In the genomic region with DNA sequence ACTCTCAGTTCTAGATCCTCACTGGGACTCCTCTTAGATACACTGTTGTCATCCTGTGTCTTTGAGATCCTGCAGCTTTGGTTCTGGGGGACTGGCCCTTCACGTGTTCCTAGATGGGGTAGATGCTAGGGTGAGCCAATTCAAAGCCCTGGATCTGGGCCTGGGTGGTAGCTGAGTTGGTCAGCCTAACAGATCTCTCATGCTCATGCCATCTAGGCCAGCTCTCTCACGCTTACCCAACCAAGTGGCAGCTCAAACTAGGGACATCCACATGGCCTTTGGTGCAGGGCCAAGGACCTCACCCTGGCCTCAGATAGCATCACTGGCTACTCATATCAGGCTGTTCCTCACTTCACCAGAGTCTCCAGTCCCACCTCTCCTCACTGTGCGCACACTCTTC, we compare ENCODE assay signal across 26 mouse cellular contexts.
A peak's percentile ranks its signal among the peaks of the same experiment; 100 is the strongest.
DNase-seq lines count a peak whose midpoint lies in the region; ATAC-seq lines count a peak whose summit lies in the region.
"Had no signal": no experiment of that assay in that cellular context is flagged by ENCODE, and none has a peak within 500 bp of the region (broad histone marks: within the 10 kb centered on the region; RNA-seq: fewer than 3 reads in every experiment).

No protein-coding gene starts in this region.

- H3K27me3 ChIP-seq in midbrain, embryonic 10.5 days (ENCODE audit: low read depth, poor library complexity, severe bottlenecking), result no peaks in the 10 kb centered on the region
- H3K27me3 ChIP-seq in midbrain, embryonic 16.5 days (ENCODE audit: control insufficient read depth, insufficient read depth, low read depth, low read length), result no peaks in the 10 kb centered on the region
- H3K27me3 ChIP-seq: embryonic facial prominence, embryonic 15.5 days; heart, embryonic 12.5 days; intestine, embryonic 15.5 days; limb, embryonic 12.5 days had no signal

- no peak overlapping the region for H3K4me3 ChIP-seq in midbrain, embryonic 10.5 days
- H3K4me3 ChIP-seq in midbrain, embryonic 16.5 days (ENCODE audit: low read depth, low read length), result no peak overlapping the region
- H3K4me3 ChIP-seq: embryonic facial prominence, embryonic 15.5 days; heart, embryonic 12.5 days; hindbrain, embryonic 10.5 days; intestine, embryonic 15.5 days; layer of hippocampus, adult 2 months; limb, embryonic 12.5 days had no signal

- H3K9ac ChIP-seq in midbrain, embryonic 16.5 days (ENCODE audit: low read depth, low read length), result no peak overlapping the region
- H3K9ac ChIP-seq: embryonic facial prominence, embryonic 15.5 days; heart, embryonic 12.5 days; intestine, embryonic 15.5 days; limb, embryonic 12.5 days; liver, postnatal 0 days had no signal

- peak; percentile 37 for DNase-seq in cerebellum, adult 11 months
- DNase-seq in midbrain, embryonic 10.5 days (ENCODE audit: low spot score), result no peak
- peak; percentile 26 for DNase-seq in adrenal gland, postnatal 14 days
- peak; percentile 63 for DNase-seq in cerebellum, adult 9-11 months
- DNase-seq in left cerebral cortex, postnatal 4 days, result no peak
- DNase-seq: gastrocnemius, postnatal 10 days; heart, postnatal 10 days; kidney, adult 8-10 months; kidney, postnatal 14 days; liver, postnatal 0 days; right cerebral cortex, postnatal 14 days; thymus, adult 18-20 months; thymus, postnatal 36 days had no signal

- 0 out of 2 replicates have a peak overlapping the region, but pooled peaks have one; percentile 20 for H3K27ac ChIP-seq in midbrain, embryonic 10.5 days (replicated peaks)
- H3K27ac ChIP-seq in midbrain, embryonic 16.5 days (ENCODE audit: low read length), result no peak overlapping the region
- H3K27ac ChIP-seq: embryonic facial prominence, embryonic 15.5 days; hindbrain, embryonic 10.5 days; intestine, embryonic 15.5 days; layer of hippocampus, adult 2 months; limb, embryonic 12.5 days; macrophage had no signal

- intact Hi-C loops in left cerebral cortex, postnatal 4 days (cut with DNase I), result no loop called here

- no peak for ATAC-seq in cerebellum, adult (ENCODE audit: insufficient number of reproducible peaks, low FRiP score, low TSS enrichment)
- ATAC-seq in midbrain, embryonic 16.5 days, result no peak
- ATAC-seq: CD4-positive, CD25-positive, alpha-beta regulatory T cell, adult 4 months; forebrain, embryonic 16.5 days; hindbrain, embryonic 16.5 days; intestine, embryonic 15.5 days; liver, postnatal 0 days had no signal

- no peaks in the 10 kb centered on the region for H3K9me3 ChIP-seq in midbrain, embryonic 10.5 days (replicated peaks)
- H3K9me3 ChIP-seq in midbrain, embryonic 16.5 days (replicated peaks; ENCODE audit: control insufficient read depth, low read length, poor library complexity, severe bottlenecking), result no peaks in the 10 kb centered on the region
- H3K9me3 ChIP-seq: embryonic facial prominence, embryonic 15.5 days; hindbrain, embryonic 10.5 days; intestine, embryonic 15.5 days had no signal

- H3K36me3 ChIP-seq in midbrain, embryonic 10.5 days, result no peaks in the 10 kb centered on the region
- H3K36me3 ChIP-seq in midbrain, embryonic 16.5 days (ENCODE audit: control insufficient read depth, insufficient read depth, low read length), result no peaks in the 10 kb centered on the region
- H3K36me3 ChIP-seq: embryonic facial prominence, embryonic 15.5 days; heart, embryonic 12.5 days; hindbrain, embryonic 10.5 days; intestine, embryonic 15.5 days; limb, embryonic 12.5 days had no signal

- no peak overlapping the region for H3K4me2 ChIP-seq in midbrain, embryonic 16.5 days (ENCODE audit: low read length)
- H3K4me2 ChIP-seq: embryonic facial prominence, embryonic 15.5 days; heart, embryonic 12.5 days; intestine, embryonic 15.5 days; limb, embryonic 12.5 days; liver, embryonic 11.5 days had no signal

- H3K4me1 ChIP-seq in midbrain, embryonic 10.5 days, result peaks cover 14% of the 10 kb centered on the region
- H3K4me1 ChIP-seq in midbrain, embryonic 16.5 days (ENCODE audit: control insufficient read depth, insufficient read depth, low read length), result peaks cover 9% of the 10 kb centered on the region

- WGBS in midbrain, embryonic 10.5 days, result 88% methylated on average over 3 of the region's 3 CpGs
- 90% methylated on average over 3 of the region's 3 CpGs for WGBS in midbrain, embryonic 16.5 days

Comparison
In these comparisons a context has a peak if more than half of its experiments do, and no peak if none do; other contexts are left out.
1. DNase-seq: peak in cerebellum, adult 11 months (single experiment), adrenal gland, postnatal 14 days (single experiment) and cerebellum, adult 9-11 months (single experiment); none in midbrain, embryonic 10.5 days (single experiment) and left cerebral cortex, postnatal 4 days (single experiment).